ENCODE assay signal across 8 mouse cellular contexts in genomic region chr11:97698741-97699611, GRCm38 (mm10). TPM values are rescaled to one million over a fixed set of nuclear protein-coding genes. Genes with fewer than 3 reads are reported as not detected.
DNase-seq lines count a peak whose midpoint lies in the region; ATAC-seq lines count a peak whose summit lies in the region.

No protein-coding gene starts in this region.

- H3K27me3 ChIP-seq in lung, embryonic 15.5 days, result no peaks in the 10 kb centered on the region

- H3K9me3 ChIP-seq in lung, embryonic 15.5 days, result no peaks in the 10 kb centered on the region

- H3K4me3 ChIP-seq in lung, embryonic 15.5 days, result peak overlapping the region; percentile 90

- H3K4me2 ChIP-seq in lung, embryonic 15.5 days, result peak overlapping the region; percentile 95

- H3K36me3 ChIP-seq in lung, embryonic 15.5 days, result no peaks in the 10 kb centered on the region

- DNase-seq in B cell, adult 2 months, result peak; percentile 34
- DNase-seq in R1 (ENCODE audit: low read depth, low spot score), result peak; percentile 90
- DNase-seq in embryo, embryonic 10 days (ENCODE audit: low spot score), result peak; percentile 83
- peak; percentile 45 for DNase-seq in heart, adult 8-10 months (ENCODE audit: low spot score)
- peak; percentile 72 to 75 for DNase-seq in kidney, adult 8-10 months
- DNase-seq in retina, postnatal 1 day, result peak; percentile 82
- no peak for DNase-seq in c-Kit-positive CD71-positive TER-119-positive erythroid progenitor cells, embryonic 14.5 days (ENCODE audit: low spot score)

- peaks cover 60% of the 10 kb centered on the region for H3K4me1 ChIP-seq in lung, embryonic 15.5 days

- peak overlapping the region; percentile 100 for H3K27ac ChIP-seq in lung, embryonic 15.5 days

- WGBS in lung, embryonic 15.5 days, result under 1% methylated on average over 56 of the region's 63 CpGs

- ATAC-seq in lung, embryonic 15.5 days (ENCODE audit: borderline replicate concordance, extremely low read depth, low FRiP score, low TSS enrichment), result no peak

- peak overlapping the region; percentile 94 for H3K9ac ChIP-seq in lung, embryonic 15.5 days

RNA-seq across cellular contexts. Expression of gene Pcgf2, which starts 1.3 kb away (rescaled TPM):
- 1 to 10 TPM; 4.6 to 6.3 (median 5.3) TPM for total RNA-seq in heart, adult 8-10 months (2022)
- polyA plus RNA-seq in lung, embryonic 15.5 days (2015; fragmentation: Nextera tagmentation; extraction: Ambion mirVana), result 12.1 and 13.2 TPM in 2 replicates

RNA-seq across cellular contexts. Expression of gene Psmb3, which starts 4.2 kb away (rescaled TPM):
- 100 to 1,000 TPM; 145 to 154 (median 150) TPM for total RNA-seq in heart, adult 8-10 months (2022)
- 465 and 505 TPM in 2 replicates for polyA plus RNA-seq in lung, embryonic 15.5 days (2015; fragmentation: Nextera tagmentation; extraction: Ambion mirVana)

RNA-seq across cellular contexts. Expression of gene Cisd3, which starts 13.3 kb away (rescaled TPM):
- total RNA-seq in heart, adult 8-10 months (2022), result 100 to 1,000 TPM; 133 to 158 (median 141) TPM
- polyA plus RNA-seq in lung, embryonic 15.5 days (2015; fragmentation: Nextera tagmentation; extraction: Ambion mirVana), result 44.1 and 45.5 TPM in 2 replicates

RNA-seq across cellular contexts. Expression of gene Mllt6, which starts 35.8 kb away (rescaled TPM):
- total RNA-seq in heart, adult 8-10 months (2022), result 10 to 100 TPM; 68.8 to 84.0 (median 69.8) TPM
- 3.2 and 3.3 TPM in 2 replicates for polyA plus RNA-seq in lung, embryonic 15.5 days (2015; fragmentation: Nextera tagmentation; extraction: Ambion mirVana)

RNA-seq across cellular contexts. Expression of gene Pip4k2b, which starts 45.5 kb away (rescaled TPM):
- total RNA-seq in heart, adult 8-10 months (2022), result 10 to 100 TPM; 21.9 to 26.6 (median 25.6) TPM
- polyA plus RNA-seq in lung, embryonic 15.5 days (2015; fragmentation: Nextera tagmentation; extraction: Ambion mirVana), result 1.6 and 1.8 TPM in 2 replicates
